Comparison of ENCODE assay signal across 12 mouse cellular contexts in the genomic region with DNA sequence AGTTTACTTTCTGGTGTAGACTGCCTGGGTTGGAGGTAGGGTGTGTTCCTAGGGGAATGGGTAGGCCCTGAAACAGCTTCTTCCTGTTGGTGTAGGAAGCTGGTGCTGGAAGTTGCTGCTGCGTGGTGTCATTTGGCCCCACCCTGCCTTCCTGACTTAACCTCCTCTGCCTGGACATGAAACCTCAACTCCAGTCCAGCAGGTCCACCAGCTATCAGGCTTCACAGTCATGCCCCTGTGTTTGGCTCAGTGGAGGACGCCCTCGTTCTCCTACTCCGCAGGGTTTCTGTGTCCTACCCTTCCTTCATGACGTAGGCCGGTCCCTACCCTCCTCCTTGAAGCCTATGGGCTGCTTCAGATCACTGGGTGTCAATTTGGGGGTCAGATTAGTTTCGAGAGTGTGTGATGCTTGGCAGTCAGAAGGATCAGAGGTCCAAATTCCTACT. TPM values are rescaled to one million over a fixed set of nuclear protein-coding genes. Genes with fewer than 3 reads are reported as not detected.
DNase-seq lines count a peak whose midpoint lies in the region; ATAC-seq lines count a peak whose summit lies in the region.
"Had no signal": no experiment of that assay in that cellular context is flagged by ENCODE, and none has a peak within 500 bp of the region (broad histone marks: within the 10 kb centered on the region; RNA-seq: fewer than 3 reads in every experiment).

No protein-coding gene starts in this region.

- peaks cover 32% of the 10 kb centered on the region for H3K4me1 ChIP-seq in hindbrain, embryonic 12.5 days
- peaks cover 44% of the 10 kb centered on the region for H3K4me1 ChIP-seq in hindbrain, embryonic 10.5 days (replicated peaks)
- H3K4me1 ChIP-seq in midbrain, embryonic 13.5 days (replicated peaks): peaks cover 36% of the 10 kb centered on the region
- H3K4me1 ChIP-seq in midbrain, embryonic 11.5 days (ENCODE audit: control insufficient read depth, insufficient read depth, low read length): peaks cover 11% of the 10 kb centered on the region
- H3K4me1 ChIP-seq in hindbrain, embryonic 15.5 days (replicated peaks): peaks cover 31% of the 10 kb centered on the region
- H3K4me1 ChIP-seq in stomach, embryonic 16.5 days (ENCODE audit: control insufficient read depth, insufficient read depth, low read length): peaks cover 37% of the 10 kb centered on the region

- H3K27ac ChIP-seq in hindbrain, embryonic 12.5 days: no peak overlapping the region
- H3K27ac ChIP-seq in hindbrain, embryonic 10.5 days: no peak overlapping the region
- H3K27ac ChIP-seq in midbrain, embryonic 13.5 days: no peak overlapping the region
- no peak overlapping the region for H3K27ac ChIP-seq in midbrain, embryonic 11.5 days (ENCODE audit: low read depth, low read length)
- no peak overlapping the region for H3K27ac ChIP-seq in hindbrain, embryonic 15.5 days (replicated peaks)
- peak overlapping the region; percentile 78 for H3K27ac ChIP-seq in stomach, embryonic 16.5 days (ENCODE audit: low read length)

- no peak for DNase-seq in hindbrain, embryonic 10.5 days (ENCODE audit: low spot score)
- no peak for DNase-seq in midbrain, embryonic 11.5 days (ENCODE audit: low spot score, missing footprints)
- no peak for DNase-seq in spleen, postnatal 4 days (ENCODE audit: low spot score in 2 of 2)
- DNase-seq in layer of hippocampus, adult 11-12 months (ENCODE audit: low spot score): no peak
- DNase-seq: kidney, adult 11 months; lung, adult 2 months; thymus, postnatal 36 days had no signal

- H3K9me3 ChIP-seq in hindbrain, embryonic 12.5 days (replicated peaks): no peaks in the 10 kb centered on the region
- no peaks in the 10 kb centered on the region for H3K9me3 ChIP-seq in hindbrain, embryonic 10.5 days
- no peaks in the 10 kb centered on the region for H3K9me3 ChIP-seq in midbrain, embryonic 13.5 days
- H3K9me3 ChIP-seq in midbrain, embryonic 11.5 days (ENCODE audit: control insufficient read depth, low read length): no peaks in the 10 kb centered on the region
- H3K9me3 ChIP-seq in hindbrain, embryonic 15.5 days: no peaks in the 10 kb centered on the region
- no peaks in the 10 kb centered on the region for H3K9me3 ChIP-seq in stomach, embryonic 16.5 days (replicated peaks; ENCODE audit: control insufficient read depth, low read length)
- H3K9me3 ChIP-seq: embryonic facial prominence, embryonic 12.5 days had no signal

- no peaks in the 10 kb centered on the region for H3K36me3 ChIP-seq in hindbrain, embryonic 12.5 days
- no peaks in the 10 kb centered on the region for H3K36me3 ChIP-seq in hindbrain, embryonic 10.5 days
- H3K36me3 ChIP-seq in midbrain, embryonic 13.5 days: no peaks in the 10 kb centered on the region
- no peaks in the 10 kb centered on the region; the same call in 1 of the 2 replicates for H3K36me3 ChIP-seq in midbrain, embryonic 11.5 days (ENCODE audit: control insufficient read depth, insufficient read depth, low read length)
- no peaks in the 10 kb centered on the region for H3K36me3 ChIP-seq in hindbrain, embryonic 15.5 days
- H3K36me3 ChIP-seq in stomach, embryonic 16.5 days (ENCODE audit: control insufficient read depth, insufficient read depth, low read length): no peaks in the 10 kb centered on the region
- H3K36me3 ChIP-seq: embryonic facial prominence, embryonic 12.5 days had no signal

- no peaks in the 10 kb centered on the region for H3K27me3 ChIP-seq in hindbrain, embryonic 12.5 days
- no peaks in the 10 kb centered on the region for H3K27me3 ChIP-seq in hindbrain, embryonic 10.5 days (ENCODE audit: insufficient read depth, poor library complexity, severe bottlenecking)
- H3K27me3 ChIP-seq in midbrain, embryonic 13.5 days: no peaks in the 10 kb centered on the region
- H3K27me3 ChIP-seq in midbrain, embryonic 11.5 days (ENCODE audit: control insufficient read depth, insufficient read depth, low read length): no peaks in the 10 kb centered on the region
- H3K27me3 ChIP-seq in hindbrain, embryonic 15.5 days: no peaks in the 10 kb centered on the region
- H3K27me3 ChIP-seq in stomach, embryonic 16.5 days (ENCODE audit: control insufficient read depth, insufficient read depth, low read length): no peaks in the 10 kb centered on the region
- H3K27me3 ChIP-seq: embryonic facial prominence, embryonic 12.5 days had no signal

- 85% methylated on average over 7 of the region's 7 CpGs for WGBS in hindbrain, embryonic 12.5 days
- 88% methylated on average over 7 of the region's 7 CpGs for WGBS in hindbrain, embryonic 10.5 days
- WGBS in midbrain, embryonic 13.5 days: 86% methylated on average over 7 of the region's 7 CpGs
- WGBS in midbrain, embryonic 11.5 days: 86% methylated on average over 7 of the region's 7 CpGs
- 82% methylated on average over 7 of the region's 7 CpGs for WGBS in hindbrain, embryonic 15.5 days
- WGBS in stomach, embryonic 16.5 days: 83% methylated on average over 7 of the region's 7 CpGs

- ATAC-seq in hindbrain, embryonic 12.5 days (ENCODE audit: low FRiP score): no peak
- ATAC-seq in midbrain, embryonic 13.5 days: no peak
- ATAC-seq in midbrain, embryonic 11.5 days (ENCODE audit: low FRiP score): no peak
- no peak for ATAC-seq in hindbrain, embryonic 15.5 days (ENCODE audit: low FRiP score, low read depth)
- ATAC-seq in stomach, embryonic 16.5 days (ENCODE audit: insufficient read depth, low FRiP score): no peak

- no peak overlapping the region for H3K9ac ChIP-seq in hindbrain, embryonic 12.5 days
- peak overlapping the region; percentile 3; the same call in 1 of the 2 replicates for H3K9ac ChIP-seq in midbrain, embryonic 13.5 days (replicated peaks)
- no peak overlapping the region for H3K9ac ChIP-seq in midbrain, embryonic 11.5 days (ENCODE audit: low read length)
- no peak overlapping the region for H3K9ac ChIP-seq in hindbrain, embryonic 15.5 days
- peak overlapping the region; percentile 58; the same call in 1 of the 2 replicates for H3K9ac ChIP-seq in stomach, embryonic 16.5 days (ENCODE audit: low read length)
- H3K9ac ChIP-seq: embryonic facial prominence, embryonic 12.5 days had no signal

- no peak overlapping the region for H3K4me3 ChIP-seq in hindbrain, embryonic 12.5 days
- H3K4me3 ChIP-seq in hindbrain, embryonic 10.5 days: no peak overlapping the region
- no peak overlapping the region for H3K4me3 ChIP-seq in midbrain, embryonic 13.5 days (replicated peaks)
- no peak overlapping the region for H3K4me3 ChIP-seq in midbrain, embryonic 11.5 days (ENCODE audit: low read depth, low read length)
- H3K4me3 ChIP-seq in hindbrain, embryonic 15.5 days: no peak overlapping the region
- H3K4me3 ChIP-seq in stomach, embryonic 16.5 days (replicated peaks; ENCODE audit: low read length): peak overlapping the region; percentile 86; the same call in 1 of the 2 replicates

- H3K4me2 ChIP-seq in hindbrain, embryonic 12.5 days (replicated peaks): peak overlapping the region; percentile 89
- no peak overlapping the region for H3K4me2 ChIP-seq in midbrain, embryonic 13.5 days (replicated peaks)
- H3K4me2 ChIP-seq in midbrain, embryonic 11.5 days: no peak overlapping the region
- H3K4me2 ChIP-seq in hindbrain, embryonic 15.5 days: peak overlapping the region; percentile 89; the same call in 1 of the 2 replicates
- no peak overlapping the region for H3K4me2 ChIP-seq in stomach, embryonic 16.5 days (ENCODE audit: low read depth, low read length)

RNA-seq across cellular contexts. Expression of a gene that starts 4.9 kb away (rescaled TPM):
- polyA plus RNA-seq in hindbrain, embryonic 12.5 days (2016; fragmentation: Nextera tagmentation; extraction: Ambion mirVana): 76.2 and 78.4 TPM in 2 replicates
- polyA plus RNA-seq in hindbrain, embryonic 10.5 days (2016; fragmentation: Nextera tagmentation; extraction: Ambion mirVana): 33.3 and 47.9 TPM in 2 replicates
- 32.4 and 50.7 TPM in 2 replicates for polyA plus RNA-seq in midbrain, embryonic 13.5 days (2015; fragmentation: Nextera tagmentation; extraction: Ambion mirVana)
- polyA plus RNA-seq in midbrain, embryonic 11.5 days (2014; fragmentation: Nextera tagmentation; extraction: Ambion mirVana): 59.0 and 59.1 TPM in 2 replicates
- polyA plus RNA-seq in hindbrain, embryonic 15.5 days (2015; fragmentation: Nextera tagmentation; extraction: Ambion mirVana): 48.7 and 52.7 TPM in 2 replicates
- polyA plus RNA-seq in stomach, embryonic 16.5 days (2015; fragmentation: Nextera tagmentation; extraction: Ambion mirVana): 15.8 and 15.9 TPM in 2 replicates

RNA-seq across cellular contexts. Expression of a gene that starts 56.3 kb away (rescaled TPM):
- not detected in 2 replicates for polyA plus RNA-seq in hindbrain, embryonic 12.5 days (2016; fragmentation: Nextera tagmentation; extraction: Ambion mirVana)
- polyA plus RNA-seq in hindbrain, embryonic 10.5 days (2016; fragmentation: Nextera tagmentation; extraction: Ambion mirVana): not detected in 2 replicates
- not detected in 2 replicates for polyA plus RNA-seq in midbrain, embryonic 13.5 days (2015; fragmentation: Nextera tagmentation; extraction: Ambion mirVana)
- not detected in 2 replicates for polyA plus RNA-seq in midbrain, embryonic 11.5 days (2014; fragmentation: Nextera tagmentation; extraction: Ambion mirVana)
- polyA plus RNA-seq in hindbrain, embryonic 15.5 days (2015; fragmentation: Nextera tagmentation; extraction: Ambion mirVana): not detected in 2 replicates
- polyA plus RNA-seq in stomach, embryonic 16.5 days (2015; fragmentation: Nextera tagmentation; extraction: Ambion mirVana): not detected in 2 replicates
- polyA plus RNA-seq: embryonic facial prominence, embryonic 12.5 days; lung, adult 2 months had no signal

Comparison
In these comparisons a context has a peak if more than half of its experiments do, and no peak if none do; other contexts are left out.
1. H3K9ac ChIP-seq: peak in midbrain, embryonic 13.5 days (single experiment) and stomach, embryonic 16.5 days (single experiment); none in hindbrain, embryonic 12.5 days (single experiment), midbrain, embryonic 11.5 days (single experiment) and hindbrain, embryonic 15.5 days (single experiment).
2. H3K4me2 ChIP-seq: peak in hindbrain, embryonic 12.5 days (single experiment) and hindbrain, embryonic 15.5 days (single experiment); none in midbrain, embryonic 13.5 days (single experiment), midbrain, embryonic 11.5 days (single experiment) and stomach, embryonic 16.5 days (single experiment).